Mouse (Mus musculus): ENCODE results near the gene Tcte2.

- TF ChIP-seq POLR2A (IDR thresholded peaks at IDR 0.05; ENCODE audit: insufficient read length, low read depth) (no peak), MAX (IDR thresholded peaks at IDR 0.05; ENCODE audit: low read depth) (no peak), USF1 (IDR thresholded peaks at IDR 0.05; ENCODE audit: low read depth) (no peak), TCF12 (IDR thresholded peaks at IDR 0.05; ENCODE audit: insufficient read depth, poor library complexity, severe bottlenecking) (no peak), POLR2AphosphoS2 (IDR thresholded peaks at IDR 0.05; ENCODE audit: insufficient read length, low read depth) (no peak), MYOD1 (IDR thresholded peaks at IDR 0.05; ENCODE audit: control insufficient read depth in 1 of 3, insufficient read length in 2 of 3, low read depth in 2 of 3) (no peak), REST (IDR thresholded peaks at IDR 0.05; ENCODE audit: insufficient read depth, insufficient read length) (no peak), TCF3 (IDR thresholded peaks at IDR 0.05; ENCODE audit: insufficient read length, low read depth) (no peak), MYOG (IDR thresholded peaks at IDR 0.05; ENCODE audit: control insufficient read depth in 1 of 3, insufficient read depth in 1 of 3, insufficient read length in 2 of 3, low read depth in 2 of 3) (no peak), CEBPB (IDR thresholded peaks at IDR 0.05; ENCODE audit: insufficient read depth, poor library complexity, severe bottlenecking) (no peak), SRF (IDR thresholded peaks at IDR 0.05; ENCODE audit: control insufficient read depth, insufficient read length, low read depth) (no peak)
Observed at GRCm38 (mm10) chr17:13694181-13694580, 67.4 kb downstream of the Tcte2 start.
